21 mouse cellular contexts compared by ENCODE assay signal in the genomic region with DNA sequence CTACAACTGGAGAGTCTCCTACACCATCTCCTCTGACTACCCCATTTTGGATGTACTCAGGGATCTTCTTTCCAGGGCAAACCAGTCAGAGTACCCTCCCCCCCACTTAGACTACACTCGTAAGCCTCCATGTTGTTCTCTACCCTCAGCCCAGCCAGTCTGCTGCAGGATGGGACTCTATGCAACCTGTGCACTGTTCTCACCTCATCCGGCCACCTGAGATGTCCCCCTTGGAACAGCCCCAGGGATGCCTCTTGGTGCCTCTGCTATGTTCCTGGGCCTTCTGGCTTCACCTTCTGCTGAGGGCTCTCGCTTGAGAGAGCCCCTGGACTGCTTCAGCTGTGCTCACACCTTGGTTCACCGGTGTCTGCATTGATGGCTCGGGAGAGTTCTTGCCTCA.
"Had no signal": no experiment of that assay in that cellular context is flagged by ENCODE, and none has a peak within 500 bp of the region (broad histone marks: within the 10 kb centered on the region; RNA-seq: fewer than 3 reads in every experiment).

No protein-coding gene starts in this region.

- H3K27ac ChIP-seq: lung, embryonic 15.5 days; macrophage; midbrain, embryonic 12.5 days; neural tube, embryonic 13.5 days had no signal

- H3K27me3 ChIP-seq: lung, embryonic 15.5 days; midbrain, embryonic 12.5 days; neural tube, embryonic 13.5 days; neural tube, embryonic 15.5 days had no signal

- H3K9me3 ChIP-seq: lung, embryonic 15.5 days; megakaryocyte, embryonic 14.5 days; midbrain, embryonic 12.5 days; neural tube, embryonic 13.5 days; neural tube, embryonic 15.5 days had no signal

- H3K36me3 ChIP-seq: lung, embryonic 15.5 days; midbrain, embryonic 12.5 days; neural tube, embryonic 13.5 days; neural tube, embryonic 15.5 days had no signal

- H3K4me1 ChIP-seq: lung, embryonic 15.5 days; midbrain, embryonic 12.5 days had no signal

- ATAC-seq: lung, postnatal 0 days; midbrain, embryonic 16.5 days had no signal

- H3K4me3 ChIP-seq: lung, embryonic 15.5 days; megakaryocyte, embryonic 14.5 days; midbrain, embryonic 12.5 days; myocyte; neural tube, embryonic 13.5 days; neural tube, embryonic 15.5 days had no signal

- DNase-seq: lung, adult 2 months; lung, postnatal 14 days; lung, postnatal 36 days; midbrain, embryonic 14.5 days; retina, postnatal 1 day; right cerebral cortex, adult 18-20 months; right cerebral cortex, postnatal 25 days; right cerebral cortex, postnatal 4 days; spleen, adult 18-20 months; thymus, adult 18-20 months; thymus, postnatal 14 days; thymus, postnatal 36 days had no signal
